Mouse (Mus musculus) forebrain, embryonic 11.5 days (tissue): ENCODE results near the gene Olfr690. TPM values are rescaled to one million over a fixed set of nuclear protein-coding genes. Genes with fewer than 3 reads are reported as not detected.

Experiments used
- polyA plus RNA-seq: library from polyadenylated mRNA; unstranded; fragments of >200 nt; fragmentation: Nextera tagmentation; extraction: Ambion mirVana; gene quantifications from 2 replicates; pipeline ENCODE4 v1.2.1, GENCODE M21; 2014

Olfr690 gene
- polyA plus RNA-seq, 1 experiment from 2014 or later, result not detected

Other genes starting within 250 kb of the Olfr690 start
- gene Olfr680-ps1, start 241.3 kb downstream of the Olfr690 start, polyA plus RNA-seq, result not detected in 2 replicates
- not detected in 2 replicates for gene Olfr681, start 217.3 kb downstream of the Olfr690 start, polyA plus RNA-seq
- not detected in 2 replicates for gene Olfr683, start 187.1 kb downstream of the Olfr690 start, polyA plus RNA-seq
- not detected in 2 replicates for gene Olfr684, start 170.5 kb downstream of the Olfr690 start, polyA plus RNA-seq
- gene Olfr685, start 148.1 kb downstream of the Olfr690 start, polyA plus RNA-seq, result not detected in 2 replicates
- gene Olfr686, start 126.6 kb downstream of the Olfr690 start, polyA plus RNA-seq, result not detected in 2 replicates
- gene Olfr688, start 46.0 kb downstream of the Olfr690 start, polyA plus RNA-seq, result not detected in 2 replicates
- gene Olfr689, start 22.9 kb downstream of the Olfr690 start, polyA plus RNA-seq, result not detected in 2 replicates
- gene Olfr691, start 8.2 kb upstream of the Olfr690 start, polyA plus RNA-seq, result 0.12 and 0.39 TPM in 2 replicates
- gene Olfr692, start 34.1 kb upstream of the Olfr690 start, polyA plus RNA-seq, result not detected in 2 replicates
- gene Gm5901, start 40.9 kb upstream of the Olfr690 start, polyA plus RNA-seq, result not detected in 2 replicates
- 45.0 and 47.4 TPM in 2 replicates for gene Fam160a2, start 66.0 kb upstream of the Olfr690 start, polyA plus RNA-seq
- 0.15 TPM in 1 of 2 replicates, not detected in the other for gene Cnga4, start 70.5 kb upstream of the Olfr690 start, polyA plus RNA-seq
- gene Cckbr, start 91.6 kb upstream of the Olfr690 start, polyA plus RNA-seq, result 0.13 and 0.51 TPM in 2 replicates
- 21.1 and 26.4 TPM in 2 replicates for gene Cavin3, start 148.2 kb upstream of the Olfr690 start, polyA plus RNA-seq
- 35.1 and 42.1 TPM in 2 replicates for gene Smpd1, start 220.3 kb upstream of the Olfr690 start, polyA plus RNA-seq
- gene Apbb1, start 247.5 kb upstream of the Olfr690 start, polyA plus RNA-seq, result 106 and 117 TPM in 2 replicates